Mouse (Mus musculus) ovary, postnatal 36 days (tissue): ENCODE measurements at regions not wholly inside any gene's neighbourhood (a gene's known extent, or its start where the extent isn't known, plus 50 kb on each side); places are given as distances from the start of the nearest gene placed in this dataset.

Source experiments
- DNase-seq: peaks from one replicate; pipeline ENCODE4 v3.0.0; 2022; ENCODE audit warnings: low spot score, mixed read lengths

GRCm38 (mm10) chr3:52929827-52930605 is 87.0 kb downstream of the Cog6 start:
- DNase-seq, result no peak

GRCm38 (mm10) chr3:52927361-52927841 is 89.6 kb downstream of the Cog6 start:
- no peak for DNase-seq

- DNase-seq, result no peak
Observed at GRCm38 (mm10) chr3:52926549-52926948, 90.5 kb downstream of the Cog6 start.

GRCm38 (mm10) chr3:52925223-52925622 is 91.8 kb downstream of the Cog6 start:
- DNase-seq, result no peak

GRCm38 (mm10) chr3:52924631-52925030 is 92.4 kb downstream of the Cog6 start:
- no peak for DNase-seq

- no peak for DNase-seq
Observed at GRCm38 (mm10) chr3:52923824-52924559, 93.0 kb downstream of the Cog6 start.

- no peak for DNase-seq
Observed at GRCm38 (mm10) chr3:52922411-52922810, 94.6 kb downstream of the Cog6 start.

- DNase-seq, result no peak
Observed at GRCm38 (mm10) chr3:52906823-52907564, 110.0 kb downstream of the Cog6 start.

GRCm38 (mm10) chr3:52904028-52904427 is 113.0 kb downstream of the Cog6 start:
- DNase-seq, result no peak

- no peak for DNase-seq
Observed at GRCm38 (mm10) chr3:52897665-52898064, 119.4 kb downstream of the Cog6 start.

GRCm38 (mm10) chr3:52896462-52896861 is 120.6 kb downstream of the Cog6 start:
- DNase-seq, result no peak

- DNase-seq, result no peak
Observed at GRCm38 (mm10) chr3:52895751-52896150, 121.3 kb downstream of the Cog6 start.

GRCm38 (mm10) chr3:52894812-52895211 is 122.2 kb downstream of the Cog6 start:
- no peak for DNase-seq

- DNase-seq, result no peak
Observed at GRCm38 (mm10) chr3:52889156-52889715, 127.8 kb downstream of the Cog6 start.

GRCm38 (mm10) chr3:52881981-52882380 is 135.1 kb downstream of the Cog6 start:
- no peak for DNase-seq

- DNase-seq, result peak; percentile 28
Observed at GRCm38 (mm10) chr3:52881139-52881538, 135.9 kb downstream of the Cog6 start.

GRCm38 (mm10) chr3:52879700-52880099 is 137.3 kb downstream of the Cog6 start:
- no peak for DNase-seq

GRCm38 (mm10) chr3:52878334-52878733 is 138.7 kb downstream of the Cog6 start:
- no peak for DNase-seq

- DNase-seq, result no peak
Observed at GRCm38 (mm10) chr3:52872260-52872659, 144.8 kb downstream of the Cog6 start.

- no peak for DNase-seq
Observed at GRCm38 (mm10) chr3:52863146-52863849, 153.7 kb downstream of the Cog6 start.

- no peak for DNase-seq
Observed at GRCm38 (mm10) chr3:52862026-52862425, 155.0 kb downstream of the Cog6 start.

- no peak for DNase-seq
Observed at GRCm38 (mm10) chr3:52861538-52861937, 155.5 kb downstream of the Cog6 start.
